Mouse (Mus musculus) ovary, adult 10 weeks (tissue): ENCODE data around the gene Rnf168. TPM values are rescaled to one million over a fixed set of nuclear protein-coding genes. Genes with fewer than 3 reads are reported as not detected.

Experiments
- polyA plus RNA-seq: library from polyadenylated mRNA; stranded (reverse); fragments of 350-450 nt; fragmentation: Illumina TruSeq; extraction: RNeasy Lipid Tissue Mini Kit (QIAGEN cat#74804); gene quantifications from one replicate; pipeline ENCODE4 v1.2.3, GENCODE M21; 2014

Rnf168 gene
- polyA plus RNA-seq: 65.1 TPM

DNA sequence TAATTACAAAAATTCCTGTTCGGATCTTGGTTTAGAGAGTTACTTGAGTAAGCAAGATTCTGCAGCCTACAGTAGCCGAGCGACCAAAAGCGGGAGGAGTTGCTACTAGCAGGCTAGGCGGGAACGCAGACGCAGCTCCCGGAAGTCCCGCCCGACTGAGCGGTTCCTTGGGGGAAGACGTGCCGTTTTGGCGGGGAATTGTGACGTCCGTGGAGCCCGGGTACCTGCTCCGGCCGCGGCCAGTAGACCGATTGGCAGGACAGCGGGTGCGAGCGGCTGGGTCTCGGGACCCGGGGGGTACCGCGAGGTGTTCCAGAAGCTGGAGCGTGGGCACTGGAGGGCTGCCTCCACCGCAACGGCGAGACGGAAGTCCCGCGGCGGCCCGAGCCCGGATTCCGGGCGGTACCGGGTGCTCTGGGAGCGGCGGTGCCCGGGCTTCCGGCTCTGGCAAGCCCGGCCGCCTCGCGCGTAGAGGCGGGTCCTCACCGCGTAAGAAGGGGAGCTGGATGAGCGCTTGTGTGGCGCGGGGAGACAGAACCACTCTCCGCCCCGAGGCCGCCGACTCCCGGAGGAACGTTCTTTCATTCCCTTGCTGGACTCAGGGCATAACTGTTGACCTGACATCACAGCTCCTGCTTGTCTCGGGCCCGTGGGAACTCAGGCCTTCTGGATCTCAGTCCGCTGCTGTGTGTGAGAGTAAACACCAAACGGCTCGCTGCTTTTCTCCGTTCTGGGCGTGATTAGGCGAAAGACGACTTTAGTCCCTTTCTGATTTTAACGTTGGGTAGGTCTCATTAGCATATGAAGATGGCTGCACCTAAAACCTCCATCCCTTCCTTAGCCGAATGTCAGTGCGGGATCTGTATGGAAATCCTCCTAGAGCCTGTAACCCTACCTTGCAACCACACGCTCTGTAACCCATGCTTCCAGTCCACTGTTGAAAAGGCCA is at the start of gene Rnf168:
Gene Rnf168, plus strand, starts transcription at position 152 of the 949 bp plus-strand sequence.

DNA sequence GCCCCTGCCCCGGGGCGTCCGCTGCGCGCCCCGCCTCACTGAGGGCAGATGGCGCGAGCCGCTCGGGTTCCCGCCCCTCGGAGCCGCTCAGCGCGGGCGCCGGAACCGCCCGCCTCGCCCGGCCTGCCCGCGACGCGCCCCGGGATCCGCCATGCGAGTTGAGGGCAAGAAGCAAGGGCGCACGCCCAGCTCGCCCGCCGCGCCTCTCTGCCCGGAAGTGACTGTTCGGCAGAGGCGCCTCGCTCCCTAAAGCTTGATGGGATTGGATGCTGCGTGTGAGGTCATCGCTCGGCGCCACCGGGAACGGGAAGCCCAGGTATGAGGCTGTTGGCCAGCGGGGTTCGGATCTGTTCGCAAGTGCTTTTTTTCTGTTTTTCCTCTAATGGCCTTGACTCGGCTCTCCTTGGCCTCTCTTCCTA is 30.3 kb upstream of the Rnf168 start, which contains the start of the genes Fbxo45 and Wdr53:
Gene Fbxo45, minus strand, starts transcription at position 207 of the 419 bp plus-strand sequence.
Gene Wdr53, plus strand, starts transcription at position 276 of the 419 bp plus-strand sequence.

DNA sequence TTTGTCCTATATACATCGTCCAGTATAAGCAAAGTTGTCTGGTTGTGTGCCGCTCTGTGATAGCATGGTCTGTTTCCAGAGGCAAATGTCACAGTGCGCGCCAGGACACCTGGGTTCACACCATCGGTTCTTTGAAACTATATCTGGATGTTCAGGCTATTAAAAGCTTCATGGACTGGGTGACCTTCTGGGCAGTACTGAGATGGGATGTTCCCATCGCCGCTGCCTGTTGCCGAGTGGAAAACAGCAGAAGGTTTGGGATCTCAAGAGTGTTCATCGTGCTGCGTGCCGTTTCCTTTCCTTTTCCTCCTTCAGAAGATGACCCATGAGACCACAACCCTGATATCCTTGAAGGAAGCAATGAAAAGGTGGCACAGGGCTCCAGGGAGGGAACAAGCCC is 6.0 kb upstream of the Rnf168 start, which contains the start of gene Smco1:
Gene Smco1, plus strand, starts transcription at position 178 of the 400 bp plus-strand sequence.

GRCm38 (mm10) chr16:32332040-32332555 is 54.8 kb downstream of the Rnf168 start, which contains the start of gene Ubxn7:
Gene Ubxn7 (plus strand): TSS chr16:32332257.

Other genes starting within 250 kb of the Rnf168 start
- gene Pak2, start 198.1 kb upstream of the Rnf168 start, polyA plus RNA-seq: 126 TPM
- gene Pigx, start 177.7 kb upstream of the Rnf168 start, polyA plus RNA-seq: 74.8 TPM
- gene Cep19, start 177.7 kb upstream of the Rnf168 start, polyA plus RNA-seq: 24.4 TPM
- gene Nrros, start 111.9 kb upstream of the Rnf168 start, polyA plus RNA-seq: 0.94 TPM
- not detected for gene Bex6, start 97.6 kb upstream of the Rnf168 start, polyA plus RNA-seq
- gene Fbxo45, start 30.3 kb upstream of the Rnf168 start, polyA plus RNA-seq: 51.2 TPM
- 6.6 TPM for gene Wdr53, start 30.2 kb upstream of the Rnf168 start, polyA plus RNA-seq
- not detected for gene Smco1, start 6.0 kb upstream of the Rnf168 start, polyA plus RNA-seq
- 97.0 TPM for gene Ubxn7, start 54.8 kb downstream of the Rnf168 start, polyA plus RNA-seq
- gene Tm4sf19, start 123.0 kb downstream of the Rnf168 start, polyA plus RNA-seq: not detected
- 41.7 TPM for gene Tctex1d2, start 142.2 kb downstream of the Rnf168 start, polyA plus RNA-seq
- gene Pcyt1a, start 153.5 kb downstream of the Rnf168 start, polyA plus RNA-seq: 45.4 TPM
- gene Slc51a, start 210.4 kb downstream of the Rnf168 start, polyA plus RNA-seq: not detected
- not detected for gene Zdhhc19, start 218.8 kb downstream of the Rnf168 start, polyA plus RNA-seq